Mouse (Mus musculus): ENCODE data around the gene Ooep. TPM values are rescaled to one million over a fixed set of nuclear protein-coding genes. Genes with fewer than 3 reads are reported as not detected.

The Ooep gene
- polyA plus RNA-seq (2012; rRNA removed; ENCODE audit: low replicate concordance): 0.17 TPM in 1 of 2 replicates, not detected in the other

GRCm38 (mm10) chr9:78378113-78378785 lies at the start of gene Ooep:
Gene Ooep (minus strand): TSS chr9:78378725.

DNA sequence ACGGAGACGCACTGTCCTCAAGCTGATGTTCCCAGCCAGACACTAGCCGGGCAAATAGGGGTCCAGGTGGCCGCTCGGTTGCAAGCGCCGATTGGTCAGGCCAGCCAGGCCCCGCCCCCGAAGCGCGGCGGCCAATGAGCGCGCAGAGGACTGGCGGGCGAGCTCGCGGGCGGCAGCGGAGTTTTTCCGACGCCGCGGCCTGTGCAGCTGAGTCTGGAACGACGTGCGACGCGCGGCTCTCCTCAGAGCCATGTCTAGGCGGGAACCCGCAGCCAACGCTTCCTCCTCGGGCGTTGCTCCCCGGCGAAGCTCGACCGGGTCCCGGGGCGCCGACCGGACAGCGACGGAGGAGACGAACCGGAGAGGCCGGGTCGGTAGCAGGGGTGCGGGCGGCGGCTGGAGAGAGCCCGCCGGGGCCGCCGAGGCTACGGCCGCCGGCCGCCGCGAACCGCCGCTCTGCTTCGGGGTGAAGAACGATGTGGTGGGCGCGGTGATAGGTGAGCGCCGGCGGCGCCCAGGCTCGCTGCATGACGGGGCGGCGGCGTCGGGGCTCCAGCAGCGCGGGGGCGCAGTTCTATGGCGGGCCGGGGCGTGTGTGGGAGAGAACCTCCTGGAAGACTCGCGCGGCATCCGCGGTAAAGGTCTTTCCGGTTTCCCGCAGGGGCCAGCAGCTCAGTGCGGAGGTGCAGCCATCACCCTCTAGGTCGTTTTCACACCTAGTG lies 17.3 kb upstream of the Ooep start, which contains the start of gene Ddx43:
Gene Ddx43, plus strand, starts transcription at position 148 of the 722 bp plus-strand sequence.

DNA sequence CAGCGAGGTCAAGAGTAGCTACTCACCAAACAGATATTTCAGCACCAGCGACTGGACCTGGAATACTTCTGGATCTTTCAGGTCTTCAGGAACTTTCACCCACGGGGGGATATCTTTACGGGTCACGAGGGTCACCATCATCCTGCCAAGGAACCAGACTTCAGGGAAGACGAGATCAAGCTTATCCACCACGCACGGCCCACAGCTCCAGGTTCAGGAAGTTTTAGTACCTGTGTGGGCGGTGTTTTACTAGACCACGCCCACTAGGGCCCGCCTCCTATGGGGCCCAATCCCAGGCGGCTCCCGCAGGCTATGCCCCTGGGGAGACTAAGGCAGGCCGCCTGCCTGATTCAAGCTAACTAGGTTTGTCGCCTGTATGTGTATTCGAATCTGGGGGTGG lies 10.6 kb downstream of the Ooep start, which contains the start of gene Dppa5a:
Gene Dppa5a, minus strand, starts transcription at position 219 of the 400 bp plus-strand sequence.

DNA sequence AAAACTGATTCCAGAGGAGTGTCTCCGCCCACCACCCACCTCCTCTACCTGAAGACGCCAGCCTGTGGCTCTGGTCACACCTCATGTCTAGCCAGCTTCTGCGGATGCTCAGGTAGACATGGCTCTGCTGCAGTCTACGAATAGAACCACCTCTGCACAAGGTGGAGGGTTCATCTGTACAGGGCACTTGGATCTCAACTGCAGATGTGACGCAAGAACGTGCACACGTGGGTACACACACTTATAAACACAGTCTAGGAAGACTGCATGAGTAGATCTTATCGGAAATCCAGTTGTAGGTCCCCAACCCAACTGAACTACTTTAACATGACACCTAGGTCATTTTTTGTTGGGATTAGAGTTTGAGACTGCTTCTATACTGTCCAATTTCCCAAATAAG lies 22.9 kb downstream of the Ooep start, which contains the start of gene Gsta2:
Gene Gsta2, minus strand, starts transcription at position 178 of the 400 bp plus-strand sequence.

GRCm38 (mm10) chr9:78327289-78327688 lies 51.2 kb downstream of the Ooep start, which contains the start of gene Omt2b:
Gene Omt2b (plus strand): TSS chr9:78327589.

Other genes starting within 250 kb of the Ooep start
- 26.6 and 33.8 TPM in 2 replicates for gene Gsta4, start 196.0 kb downstream of the Ooep start, polyA plus RNA-seq (2012; rRNA removed; ENCODE audit: low replicate concordance)
- not detected in 2 replicates for gene Gsta1, start 148.1 kb downstream of the Ooep start, polyA plus RNA-seq (2012; rRNA removed; ENCODE audit: low replicate concordance)
- not detected in 2 replicates for gene Gm3776, start 121.6 kb downstream of the Ooep start, polyA plus RNA-seq (2012; rRNA removed; ENCODE audit: low replicate concordance)
- not detected in 2 replicates for gene Gm10639, start 88.8 kb downstream of the Ooep start, polyA plus RNA-seq (2012; rRNA removed; ENCODE audit: low replicate concordance)
- not detected in 2 replicates for gene Omt2a, start 63.9 kb downstream of the Ooep start, polyA plus RNA-seq (2012; rRNA removed; ENCODE audit: low replicate concordance)
- not detected in 2 replicates for gene Omt2b, start 51.1 kb downstream of the Ooep start, polyA plus RNA-seq (2012; rRNA removed; ENCODE audit: low replicate concordance)
- 0.30 TPM in 1 of 2 replicates, not detected in the other for gene Gsta2, start 22.9 kb downstream of the Ooep start, polyA plus RNA-seq (2012; rRNA removed; ENCODE audit: low replicate concordance)
- not detected in 2 replicates for gene Dppa5a, start 10.5 kb downstream of the Ooep start, polyA plus RNA-seq (2012; rRNA removed; ENCODE audit: low replicate concordance)
- gene Ddx43, start 17.1 kb upstream of the Ooep start, polyA plus RNA-seq (2012; rRNA removed; ENCODE audit: low replicate concordance): 0.06 TPM in 1 of 2 replicates, not detected in the other
- 1.0 and 2.1 TPM in 2 replicates for gene Cgas, start 64.5 kb upstream of the Ooep start, polyA plus RNA-seq (2012; rRNA removed; ENCODE audit: low replicate concordance)
- 17.0 and 17.4 TPM in 2 replicates for gene Mto1, start 69.5 kb upstream of the Ooep start, polyA plus RNA-seq (2012; rRNA removed; ENCODE audit: low replicate concordance)
- gene Gm17324, start 70.1 kb upstream of the Ooep start, polyA plus RNA-seq (2012; rRNA removed; ENCODE audit: low replicate concordance): 0.14 and 0.36 TPM in 2 replicates
- gene Eef1a1, start 110.4 kb upstream of the Ooep start, polyA plus RNA-seq (2012; rRNA removed; ENCODE audit: low replicate concordance): 3,915 and 6,714 TPM in 2 replicates
- gene Slc17a5, start 209.3 kb upstream of the Ooep start, polyA plus RNA-seq (2012; rRNA removed; ENCODE audit: low replicate concordance): 9.5 and 12.6 TPM in 2 replicates
- gene Cd109, start 236.8 kb upstream of the Ooep start, polyA plus RNA-seq (2012; rRNA removed; ENCODE audit: low replicate concordance): 0.90 and 3.5 TPM in 2 replicates